Mouse (Mus musculus) lung, adult 2 months (tissue): Measurements from ENCODE around the gene Gm44511.

Experiments used
- CTCF ChIP-seq: fragments of 200-500 bp; IDR thresholded peaks from 2 replicates; pipeline ENCODE4 v1.5.1; 2011; ENCODE audit warnings: mild to moderate bottlenecking, low read length, control low read depth; ENCODE audit not compliant: insufficient read depth
- POLR2A ChIP-seq: fragments of 200-500 bp; IDR thresholded peaks from 2 replicates; pipeline ENCODE4 v1.6.1; 2011; ENCODE audit warnings: low read depth, mild to moderate bottlenecking, control low read depth, low read length, borderline replicate concordance; ENCODE audit errors: extremely low read depth

- TF ChIP-seq POLR2A (no peak), CTCF (peak; percentile 66)
Measured at GRCm38 (mm10) chr6:128763736-128764523, 62.2 kb downstream of the Gm44511 start.
